In the genomic region with DNA sequence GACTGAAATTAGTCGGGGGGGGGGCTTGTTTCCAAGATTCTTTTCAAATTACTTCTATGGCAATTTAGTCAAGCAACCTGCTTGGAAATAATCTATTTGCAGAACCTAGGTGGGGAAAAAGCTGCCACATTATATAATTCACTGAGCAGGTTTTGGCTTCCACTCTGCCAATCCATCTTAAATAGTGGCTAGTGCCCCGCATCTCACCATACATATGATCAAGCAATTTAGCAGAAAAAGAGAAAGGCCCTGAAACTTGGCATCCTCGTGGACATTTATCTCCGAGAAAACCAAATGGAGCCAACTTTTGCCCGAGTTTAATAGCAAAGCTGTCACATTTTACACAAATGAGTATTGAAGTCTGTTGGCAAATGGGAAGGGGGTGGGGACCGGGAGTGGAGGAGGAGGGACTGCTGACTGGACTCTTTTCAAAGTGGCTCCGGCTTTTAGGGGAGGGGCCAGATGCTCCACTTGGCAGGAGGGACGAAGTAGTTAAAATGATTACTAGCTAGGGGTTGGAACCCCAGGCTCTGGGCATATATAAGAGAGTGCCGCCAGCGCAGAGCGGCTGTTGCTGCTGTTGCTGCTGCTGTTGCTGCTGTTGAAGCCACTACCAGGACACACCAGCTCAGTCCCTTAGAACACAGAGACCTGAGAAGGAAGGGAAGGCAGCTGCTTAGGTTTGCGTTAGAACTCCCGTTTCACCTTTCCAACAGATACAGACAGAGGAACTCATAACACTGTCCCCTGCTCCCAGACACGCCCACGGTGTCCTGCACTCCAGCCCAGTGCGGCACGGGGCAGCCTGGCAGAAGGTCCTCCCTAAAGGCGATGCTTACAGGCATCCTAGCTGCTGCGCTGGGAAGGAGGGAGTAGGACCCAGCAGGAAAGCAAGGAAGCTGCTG, we compare ENCODE assay signal across 9 mouse cellular contexts. TPM values are rescaled to one million over a fixed set of nuclear protein-coding genes. Genes with fewer than 3 reads are reported as not detected.
DNase-seq lines count a peak whose midpoint lies in the region; ATAC-seq lines count a peak whose summit lies in the region.
"Had no signal": no experiment of that assay in that cellular context is flagged by ENCODE, and none has a peak within 500 bp of the region (broad histone marks: within the 10 kb centered on the region; RNA-seq: fewer than 3 reads in every experiment).

TSS of gene Chodl (plus strand) at position 567 of the 905 bp plus-strand sequence.

- H3K9me3 ChIP-seq in lung, embryonic 16.5 days (ENCODE audit: control insufficient read depth, low read length) = no peaks in the 10 kb centered on the region

- H3K4me1 ChIP-seq in lung, embryonic 16.5 days (replicated peaks; ENCODE audit: control insufficient read depth, insufficient read depth, low read length) = 0 out of 2 replicates have a peak, but pooled peaks cover 2% of the 10 kb centered on the region

- peak within 1 kb of the TSS; percentile 75 for H3K4me2 ChIP-seq in lung, embryonic 16.5 days (ENCODE audit: low read depth, low read length)

- H3K4me3 ChIP-seq in lung, embryonic 16.5 days (ENCODE audit: low read length) = peak within 1 kb of the TSS; percentile 42

- H3K9ac ChIP-seq in lung, embryonic 16.5 days (ENCODE audit: low read length) = no peak within 1 kb of the TSS; the same call in 1 of the 2 replicates

- H3K36me3 ChIP-seq in lung, embryonic 16.5 days (ENCODE audit: control insufficient read depth, insufficient read depth, low read length) = no peaks in the 10 kb centered on the region

- H3K27ac ChIP-seq in lung, embryonic 16.5 days (ENCODE audit: low read length) = no peak within 1 kb of the TSS

- ATAC-seq in lung, embryonic 16.5 days (ENCODE audit: low read depth) = peak; percentile 86
- 0 out of 2 replicates have a peak, but pooled peaks have one; percentile 17 for ATAC-seq in monocyte, adult 5-6 weeks (replicated peaks; ENCODE audit: insufficient number of reproducible peaks, low FRiP score, low TSS enrichment, poor library complexity, severe bottlenecking)
- ATAC-seq in inflammation-experienced regulatory T-cells, adult 6 months = no peak

- H3K27me3 ChIP-seq in lung, embryonic 16.5 days (ENCODE audit: control insufficient read depth, insufficient read depth, low read depth, low read length) = 0 out of 2 replicates have a peak, but pooled peaks cover 3% of the 10 kb centered on the region

- DNase-seq in adrenal gland, adult 2 months = peak; percentile 2
- no peak for DNase-seq in adrenal gland, postnatal 4 days (ENCODE audit: low spot score in 2 of 2)
- no peak for DNase-seq in lung, postnatal 25 days (ENCODE audit: low spot score)
- DNase-seq in frontal cortex, postnatal 10 days (ENCODE audit: low spot score in 2 of 2) = peak; percentile 16 to 20
- peak; percentile 50 for DNase-seq in kidney, postnatal 14 days

- WGBS in lung, embryonic 16.5 days = 8% methylated on average over 19 of the region's 19 CpGs

RNA-seq across cellular contexts. Expression of gene Chodl, which starts in this region (rescaled TPM):
- total RNA-seq in adrenal gland, adult 2 months (2021) = under 1 TPM; 0.66 to 0.69 TPM
- polyA plus RNA-seq in adrenal gland, adult 2 months (2012; rRNA removed) = 0.13 and 0.15 TPM in 2 replicates
- total RNA-seq in adrenal gland, postnatal 4 days (2021) = 1 to 10 TPM; 3.6 to 5.1 TPM
- 1.6 and 1.8 TPM in 2 replicates for polyA plus RNA-seq in lung, embryonic 16.5 days (2015; fragmentation: Nextera tagmentation; extraction: Ambion mirVana)
- not detected in 3 replicates for total RNA-seq in monocyte, adult 5-6 weeks (2017)
- polyA plus RNA-seq in inflammation-experienced regulatory T-cells, adult 6 months (2017; shearing (Covaris generic)) = not detected
- polyA plus RNA-seq: spleen, adult 2 months had no signal

Comparison
In these comparisons a context has a peak if more than half of its experiments do, and no peak if none do; other contexts are left out.
1. Peak in DNase-seq in adrenal gland, adult 2 months; RNA of the gene not detected or under 1 TPM.
2. Peak in ATAC-seq in monocyte, adult 5-6 weeks; RNA of the gene not detected or under 1 TPM.
3. DNase-seq: peak in frontal cortex, postnatal 10 days (2 of 2) and kidney, postnatal 14 days (single experiment); none in adrenal gland, postnatal 4 days (0 of 2) and lung, postnatal 25 days (single experiment).